Mouse (Mus musculus) adrenal gland, postnatal 25 days (tissue): ENCODE measurements around the gene Kcnk4. TPM values are rescaled to one million over a fixed set of nuclear protein-coding genes. Genes with fewer than 3 reads are reported as not detected.

Experiments used
- DNase-seq: peaks from one replicate; pipeline ENCODE4 v3.0.0; 2021; ENCODE audit warnings: mixed read lengths
- long read RNA-seq: library from polyadenylated mRNA; stranded (forward); transcript quantifications from one replicate; pipeline ENCODE4 v2.0.0, GENCODE M21; 2021
- total RNA-seq: library from RNA; stranded (reverse); gene quantifications from 2 replicates; pipeline ENCODE4 v1.2.3, GENCODE M21; 2021

Kcnk4 gene
- 0.12 TPM in 1 of 2 replicates, not detected in the other for total RNA-seq
- long read RNA-seq, partial matches to known transcripts: 0 of 1 reads
- long read RNA-seq, other reads (novel, unspliced or antisense): 1 of 1 reads

DNA sequence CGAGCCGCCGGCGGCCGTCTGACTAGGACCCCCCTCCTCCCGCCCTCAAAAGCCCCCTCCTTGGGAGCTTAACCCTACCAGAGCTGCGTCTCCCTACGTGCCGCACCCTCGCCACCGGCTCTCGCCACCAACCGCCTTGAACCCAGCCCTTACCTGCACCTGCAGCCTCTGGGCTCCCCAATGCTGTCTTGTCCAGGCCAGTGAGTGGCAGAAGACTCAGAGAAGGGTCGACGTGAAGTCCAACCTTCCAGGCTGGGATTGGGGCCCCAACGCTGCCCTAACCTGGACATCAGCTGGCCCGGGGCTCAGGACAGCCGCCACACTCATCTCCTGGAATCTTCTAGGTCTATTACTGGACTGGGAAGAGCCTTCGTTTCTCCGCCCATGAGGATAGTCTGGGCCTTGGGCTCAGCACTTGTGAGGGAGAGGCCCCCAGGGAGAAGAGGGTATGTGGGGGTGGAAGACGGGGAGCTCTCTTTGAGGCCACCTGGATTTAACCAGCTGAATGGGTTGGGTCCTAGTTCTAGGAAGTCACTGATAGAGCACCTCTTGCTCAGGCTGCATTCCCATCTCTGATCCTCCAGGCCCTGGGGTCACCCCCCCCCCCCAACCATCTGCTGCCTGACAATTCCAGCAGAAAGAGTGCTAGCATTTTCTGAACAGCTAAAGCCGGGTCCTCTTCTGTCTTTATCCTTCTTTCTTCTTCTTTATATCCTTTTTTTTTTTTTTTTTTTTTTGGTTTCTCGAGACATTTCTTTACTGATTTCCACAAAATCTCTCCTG lies at the start of gene Kcnk4:
Kcnk4 (minus strand) TSS at position 321 of the 783 bp plus-strand sequence.
- DNase-seq: no peak

DNA sequence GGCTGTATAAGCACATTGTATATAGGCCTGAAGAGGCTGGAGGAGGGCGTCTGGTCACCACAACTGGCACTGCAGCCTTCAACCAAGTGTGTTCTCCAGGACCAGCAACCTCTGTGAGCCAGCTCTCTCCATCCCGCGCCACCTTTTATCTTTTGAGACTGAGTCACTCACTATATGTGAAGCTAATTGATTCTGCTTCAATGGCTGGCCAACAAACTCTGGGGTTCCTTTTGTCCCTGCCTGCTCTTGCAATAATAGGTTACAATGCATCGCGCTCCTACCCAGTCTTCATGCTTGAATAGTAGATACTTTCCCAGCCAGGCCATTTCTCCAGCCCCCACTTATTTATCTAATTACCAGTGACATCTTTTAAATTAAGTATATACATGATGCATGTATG lies 49.3 kb upstream of the Kcnk4 start:
- no peak for DNase-seq

DNA sequence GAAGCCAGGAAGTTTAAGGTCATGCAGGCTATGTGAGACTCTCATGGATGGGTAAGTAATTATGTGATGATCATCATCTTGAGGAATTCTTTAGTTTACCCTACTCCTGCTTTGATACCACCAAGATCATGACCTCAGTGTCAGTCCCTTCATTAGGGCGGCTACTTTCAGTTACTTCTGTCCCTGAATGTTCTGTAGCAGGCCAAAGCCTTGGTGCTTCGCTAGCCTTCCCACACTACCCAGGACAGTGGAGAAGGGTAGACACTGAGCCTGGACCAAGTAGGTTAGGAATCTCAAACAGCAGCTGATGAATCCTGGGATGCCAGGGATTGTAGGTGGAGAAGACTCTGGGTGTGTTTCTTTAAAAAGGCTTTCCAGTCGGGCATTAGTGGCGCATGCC lies 47.1 kb upstream of the Kcnk4 start:
- DNase-seq: no peak

DNA sequence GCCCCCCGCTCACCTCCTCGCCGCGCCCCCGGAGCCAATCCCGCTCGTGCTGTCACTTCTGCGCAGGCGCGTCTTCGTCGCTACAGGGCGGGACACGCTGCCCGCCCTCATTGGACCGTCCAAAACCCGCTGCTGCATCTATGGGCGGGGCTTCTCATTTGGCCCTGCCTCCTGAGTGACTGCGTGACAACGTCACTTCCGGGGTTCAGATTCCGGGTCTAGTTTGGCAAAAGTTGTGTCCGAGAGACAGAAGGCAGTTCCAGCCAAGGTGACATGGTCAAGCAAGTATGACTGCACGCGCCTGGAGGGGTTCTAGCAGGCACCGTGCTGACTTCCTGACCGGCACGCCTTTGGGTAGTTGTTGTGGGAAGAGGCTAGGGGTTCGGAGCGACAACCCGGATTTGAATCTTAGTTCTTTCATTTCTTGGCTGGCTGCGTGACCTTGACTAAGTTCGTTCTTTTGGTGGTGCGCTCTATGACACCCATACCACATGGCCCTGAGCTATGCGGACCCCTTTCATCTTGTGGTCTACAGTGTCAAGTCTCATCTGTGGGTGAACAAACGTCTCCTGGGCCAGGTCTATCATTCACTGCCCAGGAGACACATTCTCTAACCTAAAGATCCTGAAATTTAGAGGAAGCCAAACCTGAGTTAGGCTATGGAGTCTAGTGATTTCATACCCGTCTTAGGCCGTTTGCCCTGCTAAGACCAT lies 46.2 kb upstream of the Kcnk4 start, which contains the start of gene Fkbp2:
Fkbp2 (minus strand) TSS at position 121 of the 713 bp plus-strand sequence.
- peak; percentile 98 for DNase-seq

GRCm38 (mm10) chr19:6979486-6980380 lies 45.4 kb upstream of the Kcnk4 start:
- DNase-seq: peak; percentile 100

GRCm38 (mm10) chr19:6979001-6979479 lies 44.7 kb upstream of the Kcnk4 start:
- DNase-seq: no peak

DNA sequence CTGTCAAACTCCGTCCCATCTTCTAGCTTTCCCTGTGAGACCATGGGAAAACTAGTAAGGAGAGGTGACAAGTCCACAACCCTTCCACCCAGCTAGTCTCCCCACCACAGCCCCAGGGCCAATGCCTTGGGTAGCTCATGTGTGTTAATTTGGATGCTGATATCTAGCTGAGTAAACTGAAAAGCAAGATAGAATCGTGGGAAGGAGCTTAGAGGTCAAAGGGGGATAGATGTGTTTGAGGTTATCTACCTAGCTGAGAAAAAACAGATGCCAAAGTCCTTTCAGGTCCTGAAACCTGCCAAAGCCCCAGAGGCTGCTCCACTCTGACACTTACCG lies 44.3 kb upstream of the Kcnk4 start:
- DNase-seq: no peak

DNA sequence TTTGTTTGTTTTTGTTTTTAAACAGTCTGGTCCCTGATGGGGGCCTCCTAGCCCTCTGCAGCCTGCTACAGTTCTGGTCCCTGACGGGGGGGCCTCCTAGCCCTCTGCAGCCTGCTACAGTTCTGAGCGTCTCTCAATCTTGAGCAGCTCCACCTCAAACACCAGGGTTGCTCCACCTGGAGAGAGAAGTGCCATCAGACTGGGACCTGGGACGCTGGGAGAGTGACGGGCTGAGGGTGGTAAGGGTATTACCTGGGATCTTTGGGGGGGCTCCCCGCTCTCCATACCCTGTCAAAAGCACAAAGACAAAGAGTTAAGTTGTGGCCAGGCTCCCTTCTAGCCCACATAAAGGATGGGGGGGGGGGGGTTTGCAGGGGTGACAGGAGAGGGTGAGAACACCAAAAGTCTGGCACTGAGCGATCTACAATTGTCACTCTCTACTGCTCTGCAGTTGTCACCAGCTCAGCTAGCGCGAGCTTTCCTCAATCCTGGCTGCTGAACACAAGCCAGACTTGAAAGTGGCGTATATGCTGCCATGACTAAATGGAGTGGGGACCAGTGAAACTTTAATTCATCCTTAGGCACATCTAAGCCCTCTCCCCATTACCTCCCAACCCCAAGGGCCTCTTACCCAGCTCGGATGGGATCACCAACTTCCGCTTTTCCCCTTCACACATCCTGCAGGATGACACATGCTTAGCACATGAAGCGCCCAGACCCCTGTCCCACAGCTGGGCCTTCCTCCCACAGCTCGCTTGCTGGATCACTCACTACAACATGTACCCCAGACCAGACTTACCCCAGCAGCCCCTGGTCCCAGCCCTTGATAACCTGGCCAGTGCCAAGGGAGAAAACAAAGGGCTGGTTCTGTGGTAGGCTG lies 43.7 kb upstream of the Kcnk4 start:
- no peak for DNase-seq

GRCm38 (mm10) chr19:6975537-6976521 lies 41.5 kb upstream of the Kcnk4 start, which contains the start of gene Plcb3:
Gene Plcb3, minus strand, starts transcription at chr19:6976470.
- DNase-seq: peak; percentile 59

DNA sequence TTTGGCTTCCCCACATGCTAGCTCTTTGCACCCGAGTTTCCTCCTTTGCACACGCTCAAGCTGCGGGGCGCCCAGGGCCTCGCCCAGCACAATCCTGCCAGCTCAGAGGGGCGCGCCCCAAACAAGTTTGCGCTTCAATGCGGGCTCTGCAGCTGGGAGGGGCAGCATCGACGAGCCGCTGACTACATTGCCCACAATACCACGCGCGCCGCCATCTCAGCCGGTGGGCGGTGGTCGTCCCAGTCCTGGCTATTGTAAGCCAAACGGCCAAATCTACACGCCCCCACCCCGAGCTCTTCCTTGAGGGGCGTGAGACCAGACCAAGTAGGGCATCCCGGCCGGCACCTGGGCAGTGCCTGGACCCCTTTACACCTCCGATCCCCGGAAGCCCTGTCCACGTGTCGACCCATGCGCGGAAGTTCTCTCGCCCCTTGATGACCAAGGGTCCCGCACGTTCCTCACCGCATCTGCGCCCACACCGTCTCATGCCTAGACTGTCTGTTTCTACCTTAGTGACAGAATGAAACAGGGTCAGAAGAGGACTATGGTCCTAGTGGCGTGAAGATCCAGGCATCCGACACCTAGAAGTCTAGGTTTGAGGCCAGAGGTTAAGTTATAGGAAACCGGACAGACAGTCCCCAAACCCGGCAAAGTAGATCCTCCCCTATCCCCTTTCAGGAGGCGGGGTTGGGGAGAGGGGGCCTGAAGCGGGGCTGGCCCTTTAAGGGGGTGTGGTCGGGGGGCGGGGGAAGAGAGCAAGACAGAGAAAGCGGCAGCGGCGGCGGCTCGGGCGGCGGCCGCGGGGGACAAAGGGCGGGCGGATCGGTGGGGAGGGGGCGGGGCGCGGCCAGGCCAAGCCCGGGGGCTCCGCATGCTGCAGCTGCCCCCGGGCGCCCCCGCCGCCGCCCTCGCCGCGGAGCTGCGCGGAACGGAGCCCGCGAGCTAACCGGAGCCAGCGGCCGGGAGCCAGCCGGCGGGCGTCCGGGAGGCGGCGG lies 40.2 kb upstream of the Kcnk4 start, which contains the start of gene Ppp1r14b:
Ppp1r14b (plus strand) TSS at position 758 of the 995 bp plus-strand sequence.
- peak; percentile 87 for DNase-seq

GRCm38 (mm10) chr19:6973581-6974190 lies 39.4 kb upstream of the Kcnk4 start:
- no peak for DNase-seq

GRCm38 (mm10) chr19:6972247-6972917 lies 38.1 kb upstream of the Kcnk4 start:
- no peak for DNase-seq

DNA sequence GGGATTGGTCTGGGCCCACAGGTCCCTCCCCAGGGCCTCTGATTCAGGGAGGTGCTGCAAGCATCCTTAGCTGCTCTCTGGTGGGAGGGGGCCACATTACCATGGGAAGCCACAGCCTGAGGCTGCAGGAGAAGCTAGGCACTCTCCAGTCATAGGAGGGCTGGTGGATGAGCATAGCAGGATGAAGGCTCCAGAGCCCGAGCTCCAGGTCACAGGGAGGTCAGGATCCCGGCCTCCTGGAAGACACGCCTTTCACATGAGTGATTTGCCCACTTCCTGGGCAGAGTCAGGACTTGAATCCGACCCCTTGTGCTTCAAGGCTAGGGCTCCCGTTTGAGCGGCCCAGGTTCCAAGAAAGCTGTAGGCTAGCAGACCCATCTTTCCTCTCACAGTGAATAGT lies 37.3 kb upstream of the Kcnk4 start:
- DNase-seq: no peak

GRCm38 (mm10) chr19:6970460-6971085 lies 36.3 kb upstream of the Kcnk4 start:
- no peak for DNase-seq

- DNase-seq: peak; percentile 89
Measured at GRCm38 (mm10) chr19:6969665-6970381, 35.5 kb upstream of the Kcnk4 start.

DNA sequence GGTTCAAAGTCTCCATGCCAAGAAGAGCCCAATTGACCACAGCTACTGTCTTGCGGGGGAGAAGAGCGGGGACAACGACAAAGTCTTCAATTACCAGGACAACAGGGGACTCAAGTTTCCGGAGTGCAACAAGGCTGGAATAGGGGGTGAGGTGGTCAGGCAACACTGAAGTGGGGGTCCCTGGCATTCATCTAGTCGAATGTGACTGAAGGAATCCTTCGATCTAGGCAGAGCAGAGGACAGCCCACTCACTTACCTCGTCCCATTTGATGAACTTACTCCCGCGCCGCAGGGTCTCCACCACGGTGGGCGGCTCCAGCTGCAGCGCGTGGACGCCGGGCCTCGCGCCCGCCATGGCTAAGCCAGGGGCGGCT lies 35.0 kb upstream of the Kcnk4 start:
- DNase-seq: no peak
